Mouse (Mus musculus) colon, adult 2 months (tissue): ENCODE measurements around the gene Smox. TPM values are rescaled to one million over a fixed set of nuclear protein-coding genes. Genes with fewer than 3 reads are reported as not detected.

Source experiments
- polyA plus RNA-seq: library from polyadenylated mRNA; depleted of rRNA; stranded (reverse); fragments of >200 nt; gene quantifications from 2 replicates; pipeline ENCODE4 v1.2.3, GENCODE M21; 2012; rRNA removed

The Smox gene
- 70.2 and 70.7 TPM in 2 replicates for polyA plus RNA-seq

DNA sequence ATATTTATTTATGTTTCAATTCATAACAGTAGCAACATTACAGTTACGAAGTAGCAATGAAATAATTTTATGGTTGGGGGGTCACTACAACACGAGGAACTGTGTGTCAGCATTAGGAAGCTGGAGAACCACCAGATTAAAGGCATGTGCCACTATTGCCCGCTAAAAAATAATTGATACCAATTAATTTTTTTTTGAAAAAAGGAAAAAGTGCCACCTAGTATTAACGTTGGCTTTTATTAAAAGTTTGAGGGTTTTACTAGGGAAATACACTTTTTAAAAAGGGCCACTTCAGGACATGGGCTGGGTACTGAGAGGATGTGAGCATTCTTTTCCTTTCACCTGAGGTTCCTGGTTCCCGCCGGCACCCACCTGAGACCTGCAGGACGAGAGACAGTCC, at the start of gene Smox:
Gene Smox (plus strand): TSS at position 301 of the 400 bp plus-strand sequence.

DNA sequence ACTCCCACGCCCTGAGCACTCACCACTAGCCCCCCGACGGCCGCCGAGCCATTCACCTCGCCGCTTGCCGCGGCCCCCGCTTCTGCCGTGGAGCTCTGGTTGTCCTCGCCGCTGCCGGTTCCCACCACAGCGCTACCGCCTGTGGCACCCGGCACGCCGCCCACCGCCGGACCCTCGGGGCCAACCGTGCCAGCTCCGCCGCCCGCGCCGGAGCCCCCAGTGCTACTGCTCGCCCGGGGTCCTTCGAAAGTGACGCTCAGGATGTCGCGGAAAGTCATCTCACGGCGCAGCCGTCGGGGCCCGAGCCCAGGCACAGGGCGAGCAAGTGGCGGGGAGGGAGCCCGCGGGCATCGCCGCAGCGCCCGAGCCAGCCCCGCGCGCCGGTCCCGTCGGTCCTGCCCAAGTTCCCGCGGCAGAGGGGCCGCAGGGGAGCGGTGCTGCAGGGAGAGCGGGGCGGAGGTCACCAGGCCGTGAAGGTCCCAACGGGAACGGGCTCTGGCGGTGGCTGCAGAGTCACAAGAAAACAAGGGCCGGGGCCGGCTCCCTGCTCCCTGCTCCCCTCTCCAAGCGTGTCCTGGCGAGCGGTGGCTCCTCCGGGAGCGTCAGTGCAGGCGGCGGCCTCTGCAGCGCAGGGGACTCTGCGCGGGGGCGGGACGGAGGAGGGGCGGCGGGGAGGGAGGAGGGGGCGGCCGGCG, 70.7 kb downstream of the Smox start, which contains the start of gene Adra1d:
Gene Adra1d (minus strand): TSS at position 393 of the 695 bp plus-strand sequence.

Other genes with a start within 250 kb of the Smox start
- 17.9 and 23.3 TPM in 2 replicates for gene Pank2, start 229.0 kb upstream of the Smox start, polyA plus RNA-seq
- 2.0 and 2.2 TPM in 2 replicates for gene Rnf24, start 138.6 kb upstream of the Smox start, polyA plus RNA-seq
- gene Adra1d, start 70.8 kb downstream of the Smox start, polyA plus RNA-seq = 0.39 and 0.44 TPM in 2 replicates